Mouse (Mus musculus): ENCODE measurements around the gene Kctd13. TPM values are rescaled to one million over a fixed set of nuclear protein-coding genes. Genes with fewer than 3 reads are reported as not detected.

Gene Kctd13
- total RNA-seq, 2 experiments from 2014 or later: 5.4 to 7.4 TPM

DNA sequence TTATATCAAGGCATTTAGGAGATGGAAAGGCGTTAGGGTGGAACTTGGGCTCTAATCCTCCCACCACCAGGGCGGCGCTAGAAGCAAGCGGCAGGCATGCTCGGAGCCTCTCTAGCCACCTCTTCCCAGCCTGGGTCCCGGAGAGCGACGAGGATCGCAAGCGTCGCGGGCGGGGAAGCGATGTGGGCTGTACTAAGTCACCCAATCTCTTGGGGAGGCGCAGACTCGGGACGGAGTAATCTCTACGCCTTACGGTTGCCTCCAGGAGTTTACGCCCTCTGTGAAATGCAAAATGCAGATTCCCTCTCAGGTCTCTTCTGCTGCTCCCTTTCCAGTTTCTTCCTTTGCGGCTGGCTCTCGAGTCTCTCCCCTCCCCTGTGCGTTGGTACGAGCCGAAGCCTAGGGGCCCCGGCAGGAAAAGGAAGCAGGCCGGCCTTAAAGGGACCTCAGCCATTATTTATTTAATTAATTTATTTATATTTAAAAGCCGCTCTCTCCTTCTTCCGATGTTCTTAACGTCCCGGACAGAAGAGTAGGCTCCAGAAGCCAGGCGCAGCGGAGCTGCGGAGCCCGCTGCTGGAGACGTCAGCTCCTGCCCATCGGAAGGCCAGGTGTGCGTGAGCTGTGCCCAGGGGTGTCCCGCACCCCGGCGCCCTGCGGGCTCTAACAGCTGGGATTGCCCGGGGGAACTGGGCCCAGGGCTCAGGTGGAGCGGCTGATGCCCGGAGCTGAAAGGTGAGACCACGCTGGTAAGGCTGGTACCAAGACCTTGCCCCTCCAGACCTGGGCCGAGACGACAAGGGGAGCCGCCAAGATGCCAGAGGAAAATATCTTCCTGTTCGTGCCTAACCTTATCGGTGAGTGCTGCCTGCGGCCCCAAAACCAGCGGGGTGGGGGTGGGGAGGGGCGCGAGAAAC is 47.5 kb downstream of the Kctd13 start, which contains the start of gene Cdiptos:
TSS of gene Cdiptos (minus strand) at position 149 of the 917 bp plus-strand sequence.
- intact Hi-C loops (cut with DNase I): loop anchor here (1.0 to 2.0 kb wide), 2 partner anchors 26 to 39 kb away; partner anchors contain the start of genes Mvp and Sez6l2
- DNase-seq: peak; percentile 97 to 98

DNA sequence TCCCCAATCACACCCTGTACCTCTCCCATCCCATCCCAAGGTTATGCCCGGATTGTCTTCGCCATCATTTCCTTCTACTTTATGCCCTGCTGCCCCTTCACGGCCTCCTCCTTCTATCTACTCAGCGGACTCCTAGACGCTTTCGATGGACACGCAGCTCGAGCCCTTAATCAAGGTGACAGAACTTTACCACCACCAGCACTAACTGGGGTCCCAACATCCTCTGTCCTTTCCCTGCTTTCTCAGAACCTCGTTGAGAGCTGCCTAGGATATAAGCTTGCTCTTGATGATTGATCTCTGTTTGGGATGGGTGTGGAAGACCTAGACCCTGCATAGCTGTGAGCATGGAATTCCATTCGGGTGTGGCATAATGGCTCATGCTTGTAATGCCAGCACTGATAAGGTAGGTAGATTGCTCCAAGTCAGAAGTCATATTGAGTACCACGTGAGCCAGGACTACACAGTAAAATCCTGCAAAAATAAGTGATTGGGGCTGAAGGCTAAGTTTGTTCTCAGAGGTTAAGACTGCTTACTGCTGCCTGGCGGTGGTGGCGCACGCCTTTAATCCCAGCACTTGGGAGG is 48.3 kb downstream of the Kctd13 start:
- no peak for DNase-seq
- intact Hi-C loops (cut with DNase I): loop anchor here (2.0 kb wide), 1 partner anchor 38 kb away; the partner anchor contains the start of gene Mvp

DNA sequence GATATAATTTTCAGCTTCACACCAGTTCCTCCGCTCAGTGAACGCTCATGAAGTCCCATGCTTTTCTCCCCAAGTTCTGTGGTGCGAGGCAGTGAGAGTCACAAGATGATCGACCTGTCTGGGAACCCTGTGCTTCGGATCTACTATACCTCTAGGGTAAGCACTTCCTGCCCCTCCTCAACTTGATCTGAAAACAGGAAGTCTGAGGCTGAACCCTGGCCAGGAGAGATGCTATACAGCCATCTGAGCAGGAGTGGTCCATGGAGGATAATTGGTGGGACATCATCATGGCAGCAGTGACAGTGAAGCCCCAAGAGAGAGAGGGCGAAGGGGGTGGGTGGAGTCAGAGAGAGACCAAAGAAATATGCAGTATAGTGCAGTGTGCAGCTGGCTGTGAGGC is 50.2 kb downstream of the Kctd13 start:
- DNase-seq: no peak
- intact Hi-C loops (cut with DNase I): no loop called here

DNA sequence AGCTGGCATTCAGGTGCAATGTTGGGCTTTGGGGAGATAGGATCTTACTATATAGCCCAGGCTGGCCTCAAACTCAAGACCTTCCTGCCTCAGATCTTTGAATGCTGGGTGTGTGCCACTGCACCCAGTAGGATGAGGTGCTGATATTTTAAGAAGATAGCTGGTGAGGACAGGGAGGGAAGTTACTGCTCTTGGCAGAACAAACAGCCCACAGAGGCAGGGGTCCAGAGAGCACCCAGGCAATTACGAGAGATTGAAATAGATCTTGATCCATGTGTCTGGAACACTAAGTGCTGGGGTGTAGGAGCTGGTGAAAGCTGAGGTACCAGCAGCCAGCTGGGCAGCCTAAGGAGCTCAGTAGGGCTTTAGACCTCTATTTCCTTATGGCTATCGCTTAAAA is 52.9 kb downstream of the Kctd13 start:
- intact Hi-C loops (cut with DNase I): no loop called here
- no peak for DNase-seq

DNA sequence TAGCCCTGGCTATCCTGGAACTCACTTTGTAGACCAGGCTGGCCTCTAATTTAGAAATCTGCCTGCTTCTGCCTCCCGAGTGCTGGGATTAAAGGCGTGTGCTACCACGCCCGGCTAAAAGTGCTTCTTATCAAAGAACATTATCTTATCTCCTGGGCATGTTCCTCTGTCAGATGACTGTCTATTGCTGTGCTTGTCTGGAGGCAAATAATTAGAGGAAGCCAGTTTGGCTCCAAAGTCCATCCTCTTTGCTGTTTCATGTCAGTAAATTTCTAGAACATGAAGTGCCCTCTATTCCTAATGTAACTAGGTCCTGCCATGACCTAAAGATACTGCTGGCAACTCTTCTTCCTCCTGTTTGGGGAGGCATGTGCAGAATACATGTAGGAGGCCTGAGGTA is 53.4 kb downstream of the Kctd13 start:
- DNase-seq: no peak

DNA sequence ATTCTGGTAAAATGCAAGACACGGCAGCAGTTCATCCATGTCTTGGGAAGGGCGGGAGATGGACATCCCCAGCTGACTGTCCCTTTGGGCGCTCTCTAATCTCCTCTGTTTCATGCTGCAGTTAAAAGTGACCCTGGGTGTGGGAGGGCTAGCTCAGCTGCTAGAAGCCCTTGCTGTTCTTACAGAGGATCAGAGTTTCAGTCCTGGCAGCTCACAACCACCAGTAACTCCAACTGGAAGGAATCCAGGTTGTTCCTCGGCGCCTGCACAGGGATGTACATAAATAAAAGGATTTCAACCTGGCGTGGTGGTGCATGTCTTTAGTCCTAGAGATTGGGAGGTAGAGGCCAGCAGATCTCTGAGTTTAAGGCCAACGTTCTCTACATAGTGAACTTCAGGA is 54.4 kb downstream of the Kctd13 start:
- intact Hi-C loops (cut with DNase I): no loop called here

More for the DNA sequence above, 53.4 kb downstream of the Kctd13 start:
- intact Hi-C loops (cut with DNase I): no loop called here

GRCm38 (mm10) chr7:126984667-126985444 is 56.2 kb downstream of the Kctd13 start:
- DNase-seq: no peak
- intact Hi-C loops (cut with DNase I): no loop called here

More for the DNA sequence above, 54.4 kb downstream of the Kctd13 start:
- DNase-seq: no peak

DNA sequence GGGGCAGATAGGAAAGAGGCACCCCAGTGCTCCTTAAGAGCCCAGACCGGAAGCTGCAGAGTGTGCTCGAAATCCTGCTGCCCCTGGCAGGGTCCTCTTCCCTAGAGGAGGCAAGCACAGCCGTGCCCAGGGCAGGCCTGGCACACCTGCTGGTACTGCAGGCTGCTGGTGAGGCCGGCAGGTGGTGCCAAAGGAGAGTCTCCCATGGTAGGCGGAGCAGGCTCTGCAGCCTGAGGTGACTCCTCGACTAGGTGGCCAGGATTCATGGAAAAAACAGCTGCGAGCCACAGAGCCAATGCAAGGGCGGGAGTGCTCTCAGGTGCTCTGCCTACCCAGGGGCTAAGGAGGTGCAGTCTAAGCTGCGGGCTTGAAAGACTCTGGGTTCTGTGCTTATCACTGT is 57.6 kb downstream of the Kctd13 start:
- peak in 1 of 2 experiments; percentile 26 for DNase-seq
- intact Hi-C loops (cut with DNase I): loop anchor here (2.0 kb wide), 1 partner anchor 118 kb away; no protein-coding TSS in a partner anchor

GRCm38 (mm10) chr7:126988816-126989215 is 60.1 kb downstream of the Kctd13 start:
- no peak for DNase-seq
- intact Hi-C loops (cut with DNase I): no loop called here

Other genes starting within 250 kb of the Kctd13 start
- 10 to 100 TPM; 47.0 to 60.8 TPM for gene Bola2, start 233.5 kb upstream of the Kctd13 start, total RNA-seq (2021)
- gene Slx1b, start 233.1 kb upstream of the Kctd13 start, total RNA-seq (2021): 1 to 10 TPM; 4.4 to 5.9 TPM
- 1 to 10 TPM; 7.8 to 9.9 TPM for gene Coro1a, start 221.1 kb upstream of the Kctd13 start, total RNA-seq (2021)
- 10 to 100 TPM; 61.0 to 62.2 TPM for gene Mapk3, start 169.3 kb upstream of the Kctd13 start, total RNA-seq (2021)
- gene Gdpd3, start 162.5 kb upstream of the Kctd13 start, total RNA-seq (2021): 1 to 10 TPM; 1.6 TPM
- 100 to 1,000 TPM in 1 of 2 experiments, 10 to 100 TPM in 1; 91.4 to 110 TPM for gene Ypel3, start 151.9 kb upstream of the Kctd13 start, total RNA-seq (2021)
- under 1 TPM; 0.24 to 0.44 TPM for gene Tbx6, start 147.4 kb upstream of the Kctd13 start, total RNA-seq (2021)
- 10 to 100 TPM; 36.1 to 36.5 TPM for gene Ppp4c, start 136.4 kb upstream of the Kctd13 start, total RNA-seq (2021)
- 1 to 10 TPM; 8.2 to 9.7 TPM for gene Fam57b, start 131.2 kb upstream of the Kctd13 start, total RNA-seq (2021)
- gene 4930451I11Rik, start 97.2 kb upstream of the Kctd13 start, total RNA-seq (2021): not detected
- gene Doc2a, start 81.5 kb upstream of the Kctd13 start, total RNA-seq (2021): not detected
- 1 to 10 TPM; 6.1 to 6.6 TPM for gene Hirip3, start 66.9 kb upstream of the Kctd13 start, total RNA-seq (2021)
- gene Ino80e, start 66.5 kb upstream of the Kctd13 start, total RNA-seq (2021): 10 to 100 TPM; 21.2 to 21.8 TPM
- gene Taok2, start 44.2 kb upstream of the Kctd13 start, total RNA-seq (2021): 10 to 100 TPM; 39.5 to 43.2 TPM
- gene Tmem219, start 6.0 kb upstream of the Kctd13 start, total RNA-seq (2021): 10 to 100 TPM in 1 of 2 experiments, 1 to 10 TPM in 1; 9.5 to 11.5 TPM
- gene Asphd1, start 20.7 kb downstream of the Kctd13 start, total RNA-seq (2021): not detected
- gene Sez6l2, start 21.7 kb downstream of the Kctd13 start, total RNA-seq (2021): 1 to 10 TPM; 6.4 to 10.0 TPM
- 10 to 100 TPM; 52.2 to 55.4 TPM for gene Cdipt, start 47.0 kb downstream of the Kctd13 start, total RNA-seq (2021)
- gene Cdiptos, start 47.2 kb downstream of the Kctd13 start, total RNA-seq (2021): under 1 TPM; 0.31 to 0.65 TPM
- 10 to 100 TPM; 53.5 to 57.7 TPM for gene Mvp, start 85.7 kb downstream of the Kctd13 start, total RNA-seq (2021)
- gene Pagr1b, start 87.6 kb downstream of the Kctd13 start, total RNA-seq (2021): not detected
- 10 to 100 TPM in 1 of 2 experiments, not detected in 1; 11.8 TPM for gene Pagr1a, start 88.5 kb downstream of the Kctd13 start, total RNA-seq (2021)
- 10 to 100 TPM; 25.2 to 28.6 TPM for gene Gm42742, start 92.2 kb downstream of the Kctd13 start, total RNA-seq (2021)
- gene Prrt2, start 92.3 kb downstream of the Kctd13 start, total RNA-seq (2021): 1 to 10 TPM in 1 of 2 experiments, under 1 TPM in 1; 0.57 to 1.2 TPM
- gene Maz, start 98.2 kb downstream of the Kctd13 start, total RNA-seq (2021): 10 to 100 TPM; 66.5 to 71.5 TPM
- 1 to 10 TPM; 1.0 to 2.6 TPM for gene Kif22, start 113.6 kb downstream of the Kctd13 start, total RNA-seq (2021)
- not detected for gene Zg16, start 158.4 kb downstream of the Kctd13 start, total RNA-seq (2021)
- gene AI467606, start 162.5 kb downstream of the Kctd13 start, total RNA-seq (2021): 1 to 10 TPM; 1.6 to 1.9 TPM
- gene Qprt, start 193.3 kb downstream of the Kctd13 start, total RNA-seq (2021): not detected
- gene Spn, start 208.9 kb downstream of the Kctd13 start, total RNA-seq (2021): under 1 TPM; 0.76 to 0.92 TPM

Measured in heart, postnatal 36 days (tissue).